Mouse (Mus musculus) liver, embryonic 18 days (tissue): Measurements from ENCODE around the gene Nova1. TPM values are rescaled to one million over a fixed set of nuclear protein-coding genes. Genes with fewer than 3 reads are reported as not detected.

Experiments
- polyA plus RNA-seq: library from polyadenylated mRNA; depleted of rRNA; stranded (reverse); fragments of >200 nt; gene quantifications from 2 replicates; pipeline ENCODE4 v1.2.3, GENCODE M21; 2012; rRNA removed

Gene Nova1
- polyA plus RNA-seq = 0.04 and 0.05 TPM in 2 replicates

GRCm38 (mm10) chr12:46818856-46819347 lies at the start of gene Nova1:
Gene Nova1, minus strand, starts transcription at chr12:46818929.

